Mouse (Mus musculus): ENCODE results near the gene Lpin1. TPM values are rescaled to one million over a fixed set of nuclear protein-coding genes. Genes with fewer than 3 reads are reported as not detected.
A peak's percentile ranks its signal among the peaks of the same experiment; 100 is the strongest.

The Lpin1 gene
- polyA plus RNA-seq, 1 experiment, result 34.2 TPM

- no peaks in the 10 kb centered on the region for H3K27me3 ChIP-seq (replicated peaks; ENCODE audit: control insufficient read depth, insufficient read depth, low read length)
- TF ChIP-seq CTCF (conservative IDR thresholded peaks at IDR 0.05; ENCODE audit: insufficient read depth, insufficient read length, low read depth, low read length), result peak; percentile 79
- TF ChIP-seq POLR2A (IDR thresholded peaks at IDR 0.05; ENCODE audit: low read depth, low read length), result no peak
- no peak overlapping the region for H3K27ac ChIP-seq (ENCODE audit: insufficient read depth, low read depth, low read length)
- H3K36me3 ChIP-seq (ENCODE audit: control insufficient read depth, insufficient read depth, low read length), result no peaks in the 10 kb centered on the region
- DNase-seq, result peak; percentile 60
- H3K4me3 ChIP-seq (ENCODE audit: insufficient read depth, low read depth, low read length), result no peak overlapping the region
- H3K4me1 ChIP-seq (ENCODE audit: control insufficient read depth, insufficient read depth, low read length), result peaks cover 25% of the 10 kb centered on the region; the same call in 1 of the 2 replicates
- WGBS, result 58% methylated on average over 14 of the region's 14 CpGs
Measured at GRCm38 (mm10) chr12:16634075-16634813, 23.5 kb upstream of the Lpin1 start.

- TF ChIP-seq CTCF (conservative IDR thresholded peaks at IDR 0.05; ENCODE audit: insufficient read depth, insufficient read length, low read depth, low read length) (no peak), POLR2A (IDR thresholded peaks at IDR 0.05; ENCODE audit: low read depth, low read length) (no peak)
- Histone ChIP-seq H3K27ac (ENCODE audit: insufficient read depth, low read depth, low read length) (no peak overlapping the region), H3K27me3 (replicated peaks; ENCODE audit: control insufficient read depth, insufficient read depth, low read length) (no peaks in the 10 kb centered on the region), H3K4me3 (ENCODE audit: insufficient read depth, low read depth, low read length) (no peak overlapping the region), H3K36me3 (ENCODE audit: control insufficient read depth, insufficient read depth, low read length) (no peaks in the 10 kb centered on the region), H3K4me1 (ENCODE audit: control insufficient read depth, insufficient read depth, low read length) (peaks cover 25% of the 10 kb centered on the region; the same call in 1 of the 2 replicates)
- no peak for DNase-seq
- WGBS, result 77% methylated on average over 6 of the region's 6 CpGs
Measured at GRCm38 (mm10) chr12:16633235-16633634, 22.5 kb upstream of the Lpin1 start.

DNA sequence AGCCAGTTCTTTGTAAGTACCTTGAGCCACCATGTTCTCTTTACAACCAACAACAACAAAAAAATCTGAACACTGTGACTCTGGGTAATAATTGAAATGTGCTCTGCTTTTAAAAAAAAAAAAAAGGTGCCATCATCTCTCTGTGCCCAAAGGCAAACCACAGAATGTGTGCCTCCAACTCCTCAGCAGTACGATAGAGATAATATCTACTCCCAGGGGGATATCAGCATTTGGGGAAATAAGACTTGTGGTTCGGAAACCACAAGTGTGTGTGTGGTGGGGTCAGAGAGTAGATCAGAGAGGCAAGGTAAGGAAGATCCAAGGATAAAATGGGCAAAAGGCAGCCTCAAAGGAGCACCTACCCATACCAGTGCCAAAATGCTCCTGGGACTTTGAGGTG is 20.7 kb upstream of the Lpin1 start:
- 61% methylated on average over 2 of the region's 2 CpGs for WGBS
- no peak for TF ChIP-seq CTCF (conservative IDR thresholded peaks at IDR 0.05; ENCODE audit: insufficient read depth, insufficient read length, low read depth, low read length)
- no peak for TF ChIP-seq POLR2A (IDR thresholded peaks at IDR 0.05; ENCODE audit: low read depth, low read length)
- Histone ChIP-seq H3K27ac (ENCODE audit: insufficient read depth, low read depth, low read length) (peak overlapping the region; percentile 74), H3K36me3 (ENCODE audit: control insufficient read depth, insufficient read depth, low read length) (no peaks in the 10 kb centered on the region), H3K27me3 (replicated peaks; ENCODE audit: control insufficient read depth, insufficient read depth, low read length) (no peaks in the 10 kb centered on the region), H3K4me3 (ENCODE audit: insufficient read depth, low read depth, low read length) (no peak overlapping the region), H3K4me1 (ENCODE audit: control insufficient read depth, insufficient read depth, low read length) (peaks cover 25% of the 10 kb centered on the region; the same call in 1 of the 2 replicates)
- peak; percentile 16 for DNase-seq

- Histone ChIP-seq H3K36me3 (ENCODE audit: control insufficient read depth, insufficient read depth, low read length) (no peaks in the 10 kb centered on the region), H3K27ac (ENCODE audit: insufficient read depth, low read depth, low read length) (peak overlapping the region; percentile 74), H3K27me3 (replicated peaks; ENCODE audit: control insufficient read depth, insufficient read depth, low read length) (no peaks in the 10 kb centered on the region), H3K4me3 (ENCODE audit: insufficient read depth, low read depth, low read length) (no peak overlapping the region), H3K4me1 (ENCODE audit: control insufficient read depth, insufficient read depth, low read length) (peaks cover 25% of the 10 kb centered on the region; the same call in 1 of the 2 replicates)
- DNase-seq, result no peak
- no peak for TF ChIP-seq CTCF (conservative IDR thresholded peaks at IDR 0.05; ENCODE audit: insufficient read depth, insufficient read length, low read depth, low read length)
- no peak for TF ChIP-seq POLR2A (IDR thresholded peaks at IDR 0.05; ENCODE audit: low read depth, low read length)
- WGBS, result 76% methylated on average over 1 of the region's 1 CpGs
Measured at GRCm38 (mm10) chr12:16630866-16631185, 20.1 kb upstream of the Lpin1 start.

DNA sequence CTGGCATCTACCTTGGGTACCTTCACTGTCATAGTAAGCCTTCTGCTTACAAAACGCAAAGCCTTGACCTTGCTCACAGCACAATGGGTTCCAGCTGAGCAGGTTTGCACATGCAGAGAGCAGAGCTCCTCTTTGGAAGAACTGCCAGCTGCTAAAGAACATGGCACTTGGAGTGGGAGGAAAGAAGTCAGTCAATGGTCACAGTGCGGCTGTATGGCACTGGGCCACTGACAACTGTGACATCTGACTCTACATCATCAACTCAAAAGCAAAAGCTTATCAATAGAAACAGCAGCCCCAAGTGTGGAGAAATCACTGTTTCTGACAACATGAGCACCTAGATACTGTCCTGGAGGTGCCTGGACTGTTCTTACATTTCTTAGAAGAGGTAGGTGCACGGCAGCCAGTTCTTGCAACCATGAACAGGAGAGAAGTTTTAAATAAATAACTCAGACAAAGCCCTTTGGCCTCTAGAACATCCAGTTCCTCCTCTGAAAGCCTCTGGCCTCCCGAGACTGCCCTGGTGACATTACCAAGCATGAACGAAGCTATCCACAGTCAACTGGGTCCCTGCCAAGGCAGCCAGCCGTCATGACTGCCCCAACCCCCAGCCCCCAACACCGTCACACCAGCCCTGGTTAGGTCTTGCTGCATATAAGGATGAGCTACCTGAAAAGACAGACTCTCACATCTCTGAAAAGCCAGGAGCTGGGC is 19.5 kb upstream of the Lpin1 start:
- Histone ChIP-seq H3K4me3 (ENCODE audit: insufficient read depth, low read depth, low read length) (no peak overlapping the region), H3K27ac (ENCODE audit: insufficient read depth, low read depth, low read length) (peak overlapping the region; percentile 91), H3K36me3 (ENCODE audit: control insufficient read depth, insufficient read depth, low read length) (no peaks in the 10 kb centered on the region), H3K4me1 (ENCODE audit: control insufficient read depth, insufficient read depth, low read length) (peaks cover 25% of the 10 kb centered on the region; the same call in 1 of the 2 replicates), H3K27me3 (replicated peaks; ENCODE audit: control insufficient read depth, insufficient read depth, low read length) (no peaks in the 10 kb centered on the region)
- 30% methylated on average over 7 of the region's 7 CpGs for WGBS
- no peak for TF ChIP-seq POLR2A (IDR thresholded peaks at IDR 0.05; ENCODE audit: low read depth, low read length)
- peak; percentile 95 for DNase-seq

GRCm38 (mm10) chr12:16620230-16620629 is 9.5 kb upstream of the Lpin1 start:
- Histone ChIP-seq H3K27ac (ENCODE audit: insufficient read depth, low read depth, low read length) (no peak overlapping the region), H3K4me3 (ENCODE audit: insufficient read depth, low read depth, low read length) (no peak overlapping the region), H3K27me3 (replicated peaks; ENCODE audit: control insufficient read depth, insufficient read depth, low read length) (no peaks in the 10 kb centered on the region), H3K36me3 (ENCODE audit: control insufficient read depth, insufficient read depth, low read length) (no peaks in the 10 kb centered on the region), H3K4me1 (ENCODE audit: control insufficient read depth, insufficient read depth, low read length) (peaks cover 16% of the 10 kb centered on the region)
- DNase-seq, result no peak
- WGBS, result 90% methylated on average over 3 of the region's 3 CpGs
- TF ChIP-seq CTCF (conservative IDR thresholded peaks at IDR 0.05; ENCODE audit: insufficient read depth, insufficient read length, low read depth, low read length), result no peak

GRCm38 (mm10) chr12:16619453-16619852 is 8.7 kb upstream of the Lpin1 start:
- Histone ChIP-seq H3K4me1 (ENCODE audit: control insufficient read depth, insufficient read depth, low read length) (peaks cover 16% of the 10 kb centered on the region), H3K27ac (ENCODE audit: insufficient read depth, low read depth, low read length) (no peak overlapping the region), H3K27me3 (replicated peaks; ENCODE audit: control insufficient read depth, insufficient read depth, low read length) (no peaks in the 10 kb centered on the region), H3K36me3 (ENCODE audit: control insufficient read depth, insufficient read depth, low read length) (no peaks in the 10 kb centered on the region), H3K4me3 (ENCODE audit: insufficient read depth, low read depth, low read length) (no peak overlapping the region)
- TF ChIP-seq POLR2A (IDR thresholded peaks at IDR 0.05; ENCODE audit: low read depth, low read length) (no peak), CTCF (conservative IDR thresholded peaks at IDR 0.05; ENCODE audit: insufficient read depth, insufficient read length, low read depth, low read length) (no peak)
- DNase-seq, result no peak
- 83% methylated on average over 6 of the region's 6 CpGs for WGBS
